Mouse (Mus musculus) neural tube, embryonic 11.5 days (tissue): ENCODE results near the gene Epb41. TPM values are rescaled to one million over a fixed set of nuclear protein-coding genes. Genes with fewer than 3 reads are reported as not detected.

Experiments used
- ATAC-seq: fragments of 200-750 bp; cut with Nextera tagmentation; 2 replicates; pipeline ENCODE4 v1.8.0; 2017; ENCODE audit warnings: moderate number of reproducible peaks, mild to moderate bottlenecking, moderate TSS enrichment, moderate library complexity; ENCODE audit not compliant: insufficient read depth, low FRiP score, low TSS enrichment
- DNase-seq: peaks from one replicate; pipeline ENCODE4 v3.0.0-alpha.2; 2015; ENCODE audit warnings: low spot score
- H3K27ac ChIP-seq: fragments of 300-500 bp; sonication (generic); 2 replicates; pipeline ENCODE4 v1.5.1; 2014; ENCODE audit warnings: low read depth, mild to moderate bottlenecking, low read length
- H3K27me3 ChIP-seq: fragments of 300-500 bp; sonication (generic); 2 replicates; pipeline ENCODE4 v1.6.1; 2014; ENCODE audit warnings: mild to moderate bottlenecking, low read length, mixed read lengths; ENCODE audit not compliant: control insufficient read depth, insufficient read depth
- H3K36me3 ChIP-seq: fragments of 300-500 bp; sonication (generic); 2 replicates; pipeline ENCODE4 v1.6.1; 2014; ENCODE audit warnings: mild to moderate bottlenecking, low read length, moderate library complexity, mixed read lengths; ENCODE audit not compliant: control insufficient read depth, insufficient read depth
- H3K4me1 ChIP-seq: fragments of 300-500 bp; sonication (generic); 2 replicates; pipeline ENCODE4 v1.6.1; 2014; ENCODE audit warnings: low read length, mixed read lengths; ENCODE audit not compliant: control insufficient read depth, insufficient read depth
- H3K4me2 ChIP-seq: fragments of 300-500 bp; sonication (generic); 2 replicates; pipeline ENCODE4 v1.6.1; 2014; ENCODE audit warnings: low read depth, mild to moderate bottlenecking, moderate library complexity
- H3K4me3 ChIP-seq: fragments of 300-500 bp; sonication (generic); 2 replicates; pipeline ENCODE4 v1.5.1; 2014; ENCODE audit warnings: low read depth, low read length
- H3K9ac ChIP-seq: fragments of 300-500 bp; sonication (generic); 2 replicates; pipeline ENCODE4 v1.6.1; 2014; ENCODE audit warnings: mild to moderate bottlenecking, low read length
- H3K9me3 ChIP-seq: fragments of 300-500 bp; sonication (generic); 2 replicates; pipeline ENCODE4 v1.6.1; 2016; ENCODE audit warnings: low read length; ENCODE audit not compliant: control insufficient read depth
- WGBS: fragments of 180-500 bp; shearing (Covaris S2); extraction: QIAGEN DNeasy Blood & Tissue Kit; methylation state at CpG from one replicate; pipeline ENCODE4 v1.1.7; 2014; 5-methylcytosine and 5-hydroxymethylcytosine counted together
- polyA plus RNA-seq: library from polyadenylated mRNA; unstranded; fragments of >200 nt; fragmentation: Nextera tagmentation; extraction: Ambion mirVana; gene quantifications from 2 replicates; pipeline ENCODE4 v1.2.1, GENCODE M21; 2014

Epb41 gene
- polyA plus RNA-seq, 1 experiment from 2014 or later: 203 TPM

DNA sequence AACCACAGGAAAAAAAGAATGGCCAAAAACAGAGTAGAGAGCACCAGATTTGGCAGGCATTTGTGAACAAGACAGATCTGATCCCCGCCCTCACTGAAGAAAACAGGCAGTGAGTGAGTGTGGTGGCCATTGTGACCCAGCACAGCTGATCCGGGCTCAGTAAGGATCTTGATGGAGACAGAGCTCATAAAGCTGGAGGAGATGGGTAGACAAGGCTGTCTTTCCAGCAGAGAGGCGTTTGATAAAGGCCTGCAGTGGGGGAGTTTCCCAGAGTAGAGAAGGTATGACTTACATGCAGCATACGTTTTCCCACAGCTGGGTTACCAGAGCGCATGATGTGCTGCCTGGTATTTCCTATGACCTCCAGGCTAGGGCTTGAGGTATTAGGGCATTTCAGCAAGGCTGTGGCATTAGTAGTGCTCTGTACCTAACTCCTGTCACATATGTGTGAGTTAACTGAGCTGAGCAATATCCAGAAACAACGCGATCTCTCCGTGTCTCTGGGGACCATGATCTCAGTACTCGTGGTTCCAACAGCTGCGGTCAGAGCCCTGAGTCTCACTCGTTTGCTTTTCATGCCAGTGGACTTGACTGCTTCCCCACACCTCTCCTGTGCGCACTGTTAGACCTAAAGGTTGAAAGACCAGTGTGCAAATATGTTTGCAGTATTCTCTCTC, 176.5 kb downstream of the Epb41 start:
- no peaks in the 10 kb centered on the region for H3K9me3 ChIP-seq
- H3K9ac ChIP-seq: no peak overlapping the region
- H3K4me2 ChIP-seq: no peak overlapping the region
- ATAC-seq (no peak), DNase-seq (no peak)
- H3K4me3 ChIP-seq: no peak overlapping the region
- H3K27me3 ChIP-seq: no peaks in the 10 kb centered on the region
- no peak overlapping the region for H3K27ac ChIP-seq
- WGBS: 89% methylated on average over 12 of the region's 12 CpGs
- H3K36me3 ChIP-seq: peaks cover 34% of the 10 kb centered on the region
- H3K4me1 ChIP-seq: no peaks in the 10 kb centered on the region

- Histone ChIP-seq H3K9ac (no peak overlapping the region), H3K4me3 (no peak overlapping the region), H3K36me3 (peaks cover 40% of the 10 kb centered on the region), H3K9me3 (no peaks in the 10 kb centered on the region), H3K27me3 (no peaks in the 10 kb centered on the region), H3K4me2 (no peak overlapping the region), H3K4me1 (no peaks in the 10 kb centered on the region), H3K27ac (no peak overlapping the region)
- 98% methylated on average over 8 of the region's 8 CpGs for WGBS
- ATAC-seq (no peak), DNase-seq (no peak)
Observed at GRCm38 (mm10) chr4:131897787-131898186, 177.3 kb downstream of the Epb41 start.

- 97% methylated on average over 5 of the region's 5 CpGs for WGBS
- Histone ChIP-seq H3K4me2 (no peak overlapping the region), H3K36me3 (peaks cover 43% of the 10 kb centered on the region), H3K9ac (no peak overlapping the region), H3K9me3 (no peaks in the 10 kb centered on the region), H3K4me1 (no peaks in the 10 kb centered on the region), H3K27me3 (no peaks in the 10 kb centered on the region), H3K27ac (no peak overlapping the region), H3K4me3 (no peak overlapping the region)
- no peak for DNase-seq
- ATAC-seq: no peak
Observed at GRCm38 (mm10) chr4:131897109-131897508, 178.0 kb downstream of the Epb41 start.

GRCm38 (mm10) chr4:131890692-131891091, 184.4 kb downstream of the Epb41 start:
- no peaks in the 10 kb centered on the region for H3K4me1 ChIP-seq
- H3K27ac ChIP-seq: no peak overlapping the region
- 90% methylated on average over 3 of the region's 3 CpGs for WGBS
- H3K9me3 ChIP-seq: no peaks in the 10 kb centered on the region
- no peak overlapping the region for H3K4me2 ChIP-seq
- DNase-seq (no peak), ATAC-seq (no peak)
- H3K27me3 ChIP-seq: no peaks in the 10 kb centered on the region
- H3K36me3 ChIP-seq: peaks cover 11% of the 10 kb centered on the region
- H3K9ac ChIP-seq: no peak overlapping the region
- no peak overlapping the region for H3K4me3 ChIP-seq

- H3K36me3 ChIP-seq: peaks cover 8% of the 10 kb centered on the region
- no peak overlapping the region for H3K27ac ChIP-seq
- no peaks in the 10 kb centered on the region for H3K27me3 ChIP-seq
- no peak overlapping the region for H3K4me3 ChIP-seq
- 84% methylated on average over 1 of the region's 1 CpGs for WGBS
- no peak for DNase-seq
- H3K4me2 ChIP-seq: no peak overlapping the region
- no peak overlapping the region for H3K9ac ChIP-seq
- no peaks in the 10 kb centered on the region for H3K4me1 ChIP-seq
- ATAC-seq: no peak
- no peaks in the 10 kb centered on the region for H3K9me3 ChIP-seq
Observed at GRCm38 (mm10) chr4:131888564-131888963, 186.6 kb downstream of the Epb41 start.

DNA sequence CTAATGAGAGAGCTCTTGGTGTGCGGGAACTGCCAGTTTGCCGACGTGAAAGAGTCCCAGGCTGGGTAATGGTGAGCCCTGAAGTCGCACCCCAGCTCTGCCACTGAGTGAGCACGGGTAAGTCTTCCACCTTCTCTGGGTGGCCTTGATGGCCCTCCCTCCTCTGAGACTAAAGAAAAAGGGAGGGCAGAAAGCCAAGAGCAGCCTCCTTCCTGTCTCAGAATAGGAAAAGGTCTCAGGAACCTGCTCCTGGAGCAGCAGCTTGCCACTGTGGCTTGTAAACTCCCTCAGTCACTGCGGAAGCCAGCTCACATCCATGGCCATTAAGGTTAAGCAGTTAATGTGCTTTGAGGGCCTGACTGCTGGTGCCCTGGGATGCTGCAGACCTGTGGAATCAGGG, 189.7 kb downstream of the Epb41 start:
- WGBS: 90% methylated on average over 6 of the region's 6 CpGs
- DNase-seq (no peak), ATAC-seq (no peak)
- no peak overlapping the region for H3K9ac ChIP-seq
- no peak overlapping the region for H3K4me2 ChIP-seq
- H3K36me3 ChIP-seq: no peaks in the 10 kb centered on the region
- H3K4me3 ChIP-seq: no peak overlapping the region
- H3K4me1 ChIP-seq: no peaks in the 10 kb centered on the region
- H3K27ac ChIP-seq: no peak overlapping the region
- no peaks in the 10 kb centered on the region for H3K27me3 ChIP-seq
- no peaks in the 10 kb centered on the region for H3K9me3 ChIP-seq

DNA sequence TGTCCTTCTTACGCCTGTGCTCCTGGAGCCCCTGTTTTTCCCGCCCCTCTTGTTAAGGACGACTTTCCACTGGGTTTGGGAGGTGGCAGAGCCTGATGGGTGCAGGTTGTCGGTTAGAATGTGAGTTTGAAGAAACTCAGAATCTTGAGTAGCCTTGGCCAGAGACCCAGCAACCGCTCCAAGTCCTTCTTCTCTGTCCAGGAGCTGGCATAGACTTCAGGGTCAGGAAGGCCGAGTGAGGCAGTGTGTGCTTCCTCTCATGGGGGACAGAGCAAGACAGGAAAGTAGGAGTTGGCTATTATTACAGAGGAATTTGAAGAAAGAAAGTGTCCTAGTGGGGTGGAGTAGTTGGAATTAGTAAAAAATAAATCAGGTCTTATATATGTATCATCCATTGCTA, 191.6 kb downstream of the Epb41 start:
- Histone ChIP-seq H3K4me1 (no peaks in the 10 kb centered on the region), H3K27ac (no peak overlapping the region), H3K4me2 (no peak overlapping the region), H3K9ac (no peak overlapping the region), H3K36me3 (no peaks in the 10 kb centered on the region), H3K9me3 (no peaks in the 10 kb centered on the region), H3K4me3 (no peak overlapping the region), H3K27me3 (no peaks in the 10 kb centered on the region)
- ATAC-seq (no peak), DNase-seq (no peak)
- 74% methylated on average over 6 of the region's 6 CpGs for WGBS

DNA sequence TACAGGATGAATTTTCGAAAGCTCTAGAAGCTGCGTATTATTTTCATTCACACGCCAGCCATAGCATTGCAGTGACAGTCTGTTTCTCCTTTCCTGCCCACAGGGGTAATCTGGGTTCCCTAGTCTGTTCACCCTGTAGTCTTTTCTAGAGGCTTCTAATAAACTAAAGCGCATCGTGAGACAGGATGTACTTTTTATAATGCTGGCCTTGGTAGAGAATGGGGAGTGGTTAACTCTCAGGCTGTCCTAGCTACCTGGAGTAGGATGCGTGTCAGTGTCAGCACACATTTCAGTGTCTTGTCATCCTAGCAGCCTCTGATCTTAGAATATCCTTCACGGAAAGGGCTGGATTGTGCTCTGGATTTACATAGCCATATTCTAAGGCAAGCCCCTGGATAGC, 193.8 kb downstream of the Epb41 start:
- WGBS: 96% methylated on average over 7 of the region's 7 CpGs
- H3K4me2 ChIP-seq: no peak overlapping the region
- peaks cover 9% of the 10 kb centered on the region for H3K4me1 ChIP-seq
- no peaks in the 10 kb centered on the region for H3K36me3 ChIP-seq
- DNase-seq (no peak), ATAC-seq (no peak)
- no peaks in the 10 kb centered on the region for H3K9me3 ChIP-seq
- no peak overlapping the region for H3K4me3 ChIP-seq
- no peak overlapping the region for H3K9ac ChIP-seq
- H3K27ac ChIP-seq: no peak overlapping the region
- no peaks in the 10 kb centered on the region for H3K27me3 ChIP-seq

DNA sequence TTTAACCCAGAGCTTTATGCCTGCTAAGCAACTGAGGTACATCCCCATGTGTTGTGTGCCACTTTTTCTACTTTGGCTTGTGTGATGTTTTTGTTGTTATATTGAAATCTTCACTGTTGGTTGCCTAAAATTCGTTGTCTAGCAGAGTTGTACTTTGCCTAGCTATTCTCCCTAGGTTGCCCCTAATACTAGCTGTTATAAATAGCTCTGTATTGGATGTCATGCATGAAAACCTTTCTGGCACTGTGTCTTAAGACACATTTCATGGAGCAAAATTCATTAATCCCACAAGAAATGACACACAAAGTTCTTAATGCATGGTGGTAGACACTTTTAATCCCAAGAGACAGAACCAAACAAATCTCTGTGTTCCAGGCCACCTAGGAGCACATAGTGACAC, 195.4 kb downstream of the Epb41 start:
- no peak for ATAC-seq
- Histone ChIP-seq H3K27ac (no peak overlapping the region), H3K4me1 (peaks cover 15% of the 10 kb centered on the region), H3K9me3 (no peaks in the 10 kb centered on the region), H3K4me3 (no peak overlapping the region), H3K27me3 (no peaks in the 10 kb centered on the region), H3K9ac (no peak overlapping the region), H3K4me2 (no peak overlapping the region), H3K36me3 (no peaks in the 10 kb centered on the region)
- no peak for DNase-seq
- whole genome bisulfite sequencing: 91% methylated on average over 1 of the region's 1 CpGs
